Mouse (Mus musculus): ENCODE results near the gene OR5BS1P.

- TF ChIP-seq CTCF (IDR thresholded peaks at IDR 0.05; ENCODE audit: control insufficient read depth, insufficient read depth, low read length): no peak
- TF ChIP-seq POLR2A (IDR thresholded peaks at IDR 0.05; ENCODE audit: borderline replicate concordance, control insufficient read depth, low read depth, low read length): no peak
Observed at GRCm38 (mm10) chr15:98526057-98526456, 56.4 kb downstream of the OR5BS1P start.

Measured in bone marrow, adult 2 months (tissue).